Mouse (Mus musculus) CH12.LX (cell line): Measurements from ENCODE around the gene Dhdds. TPM values are rescaled to one million over a fixed set of nuclear protein-coding genes. Genes with fewer than 3 reads are reported as not detected.

Experiments used
- DNase-seq: peaks from one replicate; pipeline ENCODE4 v3.0.0-alpha.2; 2013; ENCODE audit errors: extremely low read depth
- H3K27ac ChIP-seq: 2 replicates; pipeline ENCODE4 v1.5.1; 2012; ENCODE audit warnings: low read depth, mild to moderate bottlenecking, control low read depth, moderate library complexity; ENCODE audit not compliant: insufficient read depth
- H3K27me3 ChIP-seq: replicated peaks from 2 replicates; pipeline ENCODE3; 2012; ENCODE audit warnings: inconsistent platforms
- H3K36me3 ChIP-seq, 2 experiments: replicated peaks in 1 of 2; 2 replicates each; pipeline versions ENCODE3 to v1.6.1; 2012; ENCODE audit warnings: inconsistent platforms in 1 of 2, low read length in 1 of 2, mild to moderate bottlenecking in 1 of 2, mixed read lengths in 1 of 2, moderate library complexity in 1 of 2; ENCODE audit not compliant: control insufficient read depth in 1 of 2, insufficient read depth in 1 of 2
- H3K4me1 ChIP-seq, 2 experiments: 2 replicates each; pipeline ENCODE4 v1.6.1; 2012; ENCODE audit warnings: inconsistent platforms in 1 of 2, moderate library complexity in 1 of 2; ENCODE audit not compliant: insufficient read depth in 2 of 2, control insufficient read depth in 1 of 2
- H3K4me2 ChIP-seq: 2 replicates; pipeline ENCODE4 v1.6.1; 2012; ENCODE audit warnings: low read depth, mild to moderate bottlenecking, control low read depth; ENCODE audit not compliant: poor library complexity, insufficient read depth, severe bottlenecking
- H3K4me3 ChIP-seq, 3 experiments: fragments of 150-350 bp in 1 of 3; sonication (generic) in 1 of 3; replicated peaks in 1 of 3; 2 replicates each; pipeline versions ENCODE3 to v1.5.1; 2011 to 2012; ENCODE audit warnings: low read depth in 2 of 3, low read length in 2 of 3, mild to moderate bottlenecking in 2 of 3, moderate library complexity in 2 of 3, control low read depth in 1 of 3, improper control_type of control experiment in 1 of 3, inconsistent platforms in 1 of 3, mixed read lengths in 1 of 3; ENCODE audit not compliant: poor library complexity in 1 of 3
- H3K79me2 ChIP-seq: replicated peaks from 2 replicates; pipeline ENCODE4 v1.6.1; 2012; ENCODE audit warnings: mild to moderate bottlenecking, moderate library complexity; ENCODE audit not compliant: control insufficient read depth, poor library complexity, insufficient read depth, severe bottlenecking; ENCODE audit errors: extremely low read depth
- H3K9ac ChIP-seq: 2 replicates; pipeline ENCODE4 v1.6.1; 2012; ENCODE audit warnings: low read depth, mild to moderate bottlenecking, control low read depth, moderate library complexity; ENCODE audit not compliant: insufficient read depth
- H3K9me3 ChIP-seq: replicated peaks from 2 replicates; pipeline ENCODE3; 2012; ENCODE audit warnings: low read length, inconsistent platforms, mixed read lengths
- CHD2 ChIP-seq: IDR thresholded peaks from 2 replicates; pipeline ENCODE4 v1.6.1; 2011; ENCODE audit warnings: low read length, improper control_type of control experiment
- ELF1 ChIP-seq: IDR thresholded peaks from 2 replicates; pipeline ENCODE4 v1.6.1; 2014; ENCODE audit warnings: low read depth, mild to moderate bottlenecking, inconsistent platforms, low read length, improper control_type of control experiment
- ETS1 ChIP-seq: conservative IDR thresholded peaks from 2 replicates; pipeline ENCODE4 v1.6.1; 2012; ENCODE audit warnings: low read depth, mild to moderate bottlenecking, inconsistent platforms, low read length, improper control_type of control experiment, moderate library complexity
- HCFC1 ChIP-seq: IDR thresholded peaks from 2 replicates; pipeline ENCODE4 v1.6.1; 2012; ENCODE audit warnings: low read depth, mild to moderate bottlenecking, inconsistent platforms, low read length, improper control_type of control experiment
- IRF4 ChIP-seq: IDR thresholded peaks from 2 replicates; pipeline ENCODE4 v1.6.1; 2014; ENCODE audit warnings: low read depth, mild to moderate bottlenecking, inconsistent platforms, low read length, improper control_type of control experiment
- JUN ChIP-seq: IDR thresholded peaks from 2 replicates; pipeline ENCODE4 v1.6.1; 2011; ENCODE audit warnings: low read depth, mild to moderate bottlenecking, low read length, improper control_type of control experiment, moderate library complexity; ENCODE audit not compliant: insufficient read depth
- KAT2A ChIP-seq: IDR thresholded peaks from 2 replicates; pipeline ENCODE4 v1.6.1; 2012; ENCODE audit warnings: low read length, improper control_type of control experiment, inconsistent platforms; ENCODE audit not compliant: insufficient replicate concordance
- MAFK ChIP-seq: IDR thresholded peaks from 2 replicates; pipeline ENCODE4 v1.6.1; 2011; ENCODE audit warnings: low read length, improper control_type of control experiment; ENCODE audit not compliant: insufficient replicate concordance
- MAZ ChIP-seq: IDR thresholded peaks from 2 replicates; pipeline ENCODE4 v1.6.1; 2012; ENCODE audit warnings: low read depth, mild to moderate bottlenecking, inconsistent platforms, low read length, improper control_type of control experiment, moderate library complexity
- POLR2AphosphoS2 ChIP-seq: IDR thresholded peaks from 2 replicates; pipeline ENCODE4 v1.6.1; 2011; ENCODE audit warnings: low read depth, low read length, improper control_type of control experiment
- SIN3A ChIP-seq: IDR thresholded peaks from 2 replicates; pipeline ENCODE4 v1.6.1; 2012; ENCODE audit warnings: low read length, improper control_type of control experiment, inconsistent platforms
- SMC3 ChIP-seq: IDR thresholded peaks from 2 replicates; pipeline ENCODE4 v1.6.1; 2011; ENCODE audit warnings: low read depth, low read length, improper control_type of control experiment
- TCF12 ChIP-seq: IDR thresholded peaks from 2 replicates; pipeline ENCODE4 v1.6.1; 2014; ENCODE audit warnings: low read depth, mild to moderate bottlenecking, inconsistent platforms, low read length, improper control_type of control experiment
- USF2 ChIP-seq: conservative IDR thresholded peaks from 2 replicates; pipeline ENCODE4 v1.6.1; 2011; ENCODE audit warnings: low read depth, low read length, improper control_type of control experiment
- ZMIZ1 ChIP-seq: IDR thresholded peaks from 2 replicates; pipeline ENCODE4 v1.6.1; 2012; ENCODE audit warnings: low read depth, mild to moderate bottlenecking, inconsistent platforms, low read length, improper control_type of control experiment
- dilution Hi-C: fragments of 300-500 bp; cut with MboI; formaldehyde crosslinking; loops from 2 replicates; pipeline ENCODE4 v1.14.3; 2020; ENCODE audit warnings: low sequenced_read_pairs; ENCODE audit not compliant: extremely low pct_unique_long_range_greater_than_20kb, extremely low pct_ligation_motif_present
- in situ Hi-C: fragments of 300-500 bp; cut with MboI; formaldehyde crosslinking; loops from 3 replicates; pipeline ENCODE4 v1.14.3; 2019; ENCODE audit warnings: low sequenced_read_pairs, low pct_ligation_motif_present, low pct_unique_long_range_greater_than_20kb, mixed read lengths
- polyA plus RNA-seq: library from polyadenylated mRNA; unstranded; fragments of >175 nt; gene quantifications from 2 replicates; pipeline ENCODE4 v1.2.1, GENCODE M21; 2012; ENCODE audit warnings: low read depth; ENCODE audit not compliant: insufficient read length
- total RNA-seq, 2 experiments: library from RNA; depleted of rRNA; stranded (reverse); fragments of 300-350 nt in 1 of 2; fragments of >200 nt in 1 of 2; gene quantifications; 2 replicates each; pipeline ENCODE4 v1.2.3; 2012 to 2014

Gene Dhdds
- total and polyA plus RNA-seq, 3 experiments: 12.9 to 33.1 (median 29.4) TPM

DNA sequence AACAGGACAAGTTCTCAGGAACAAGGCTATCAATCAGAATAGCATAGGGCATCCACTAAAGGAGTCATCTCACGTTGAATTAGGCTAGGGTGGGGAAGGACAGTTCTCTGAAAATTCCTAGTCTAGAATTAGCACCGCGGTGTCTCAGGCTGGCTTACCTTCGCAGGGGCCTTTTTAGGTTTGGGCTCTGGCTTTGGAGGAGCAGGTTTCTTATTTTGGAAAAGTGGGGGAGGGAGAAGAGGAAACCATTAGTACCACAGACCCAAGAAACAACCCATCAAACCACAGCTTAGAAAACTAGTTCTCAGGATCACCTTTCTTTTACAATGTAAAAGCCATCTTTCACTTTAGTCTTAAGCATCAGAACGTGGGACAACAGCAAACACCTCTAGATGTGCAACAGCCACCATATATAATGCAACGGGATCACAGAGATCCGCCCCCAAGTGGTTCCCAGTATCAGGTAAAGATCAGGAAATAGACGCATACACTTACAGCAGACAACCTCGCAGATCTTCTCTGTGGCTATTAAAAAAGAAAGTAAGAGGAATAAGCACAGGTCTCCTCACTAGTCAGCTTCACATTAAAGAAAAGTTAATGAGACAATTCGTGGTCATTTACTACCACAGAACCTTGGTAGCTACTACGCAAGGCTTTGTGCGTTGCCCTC lies 34.3 kb downstream of the Dhdds start:
- H3K27ac ChIP-seq: no peak overlapping the region
- peaks cover 27 to 55% of the 10 kb centered on the region in 2 experiments for H3K36me3 ChIP-seq
- dilution Hi-C loops: no loop called here

GRCm38 (mm10) chr4:133962566-133962965 lies 38.2 kb downstream of the Dhdds start:
- TF ChIP-seq KAT2A (no peak), ZMIZ1 (no peak), USF2 (no peak), POLR2AphosphoS2 (peak; percentile 49), HCFC1 (no peak), MAFK (no peak)
- no peak for DNase-seq
- dilution Hi-C loops: no loop called here
- Histone ChIP-seq H3K9ac (no peak overlapping the region), H3K27me3 (no peaks in the 10 kb centered on the region), H3K9me3 (no peaks in the 10 kb centered on the region), H3K4me1 (peaks cover 0 to 26% of the 10 kb centered on the region in 2 experiments; a peak in 3 of 4 replicates), H3K36me3 (peaks cover 19 to 36% of the 10 kb centered on the region in 2 experiments), H3K4me3 (no peak overlapping the region), H3K79me2 (peaks cover 9% of the 10 kb centered on the region), H3K4me2 (no peak overlapping the region), H3K27ac (no peak overlapping the region)
- in situ Hi-C loops: no loop called here

More for the DNA sequence above, 34.3 kb downstream of the Dhdds start:
- H3K79me2 ChIP-seq: peaks cover 9% of the 10 kb centered on the region
- H3K4me1 ChIP-seq: peaks cover 0 to 35% of the 10 kb centered on the region in 2 experiments; a peak in 3 of 4 replicates
- no peaks in the 10 kb centered on the region for H3K9me3 ChIP-seq
- H3K4me3 ChIP-seq: peak overlapping the region; percentile 62 to 75 (median 70)
- peak overlapping the region; percentile 97 for H3K4me2 ChIP-seq
- TF ChIP-seq TCF12: no peak
- TF ChIP-seq CHD2: no peak
- no peak for TF ChIP-seq MAZ
- TF ChIP-seq HCFC1: no peak
- no peak for TF ChIP-seq ELF1
- TF ChIP-seq SIN3A: no peak
- TF ChIP-seq JUN: no peak
- no peak for TF ChIP-seq SMC3
- no peak for TF ChIP-seq ETS1
- TF ChIP-seq ZMIZ1: no peak
- TF ChIP-seq IRF4: no peak
- TF ChIP-seq, all 38 proteins: peak for 0
- no peak for DNase-seq
- in situ Hi-C loops: no loop called here
- no peaks in the 10 kb centered on the region for H3K27me3 ChIP-seq
- peak overlapping the region; percentile 88 for H3K9ac ChIP-seq
